Mouse (Mus musculus) heart, postnatal 4 days (tissue): ENCODE data around the gene Zfp386. TPM values are rescaled to one million over a fixed set of nuclear protein-coding genes. Genes with fewer than 3 reads are reported as not detected.

Experiments used
- DNase-seq: peaks from one replicate; pipeline ENCODE4 v3.0.0; 2021
- total RNA-seq, 2 experiments: library from RNA; stranded (reverse); gene quantifications; 2 replicates each; pipeline ENCODE4 v1.2.3; 2021

Zfp386 gene
- total RNA-seq, 2 experiments from 2014 or later, result 26.0 to 30.0 TPM

DNA sequence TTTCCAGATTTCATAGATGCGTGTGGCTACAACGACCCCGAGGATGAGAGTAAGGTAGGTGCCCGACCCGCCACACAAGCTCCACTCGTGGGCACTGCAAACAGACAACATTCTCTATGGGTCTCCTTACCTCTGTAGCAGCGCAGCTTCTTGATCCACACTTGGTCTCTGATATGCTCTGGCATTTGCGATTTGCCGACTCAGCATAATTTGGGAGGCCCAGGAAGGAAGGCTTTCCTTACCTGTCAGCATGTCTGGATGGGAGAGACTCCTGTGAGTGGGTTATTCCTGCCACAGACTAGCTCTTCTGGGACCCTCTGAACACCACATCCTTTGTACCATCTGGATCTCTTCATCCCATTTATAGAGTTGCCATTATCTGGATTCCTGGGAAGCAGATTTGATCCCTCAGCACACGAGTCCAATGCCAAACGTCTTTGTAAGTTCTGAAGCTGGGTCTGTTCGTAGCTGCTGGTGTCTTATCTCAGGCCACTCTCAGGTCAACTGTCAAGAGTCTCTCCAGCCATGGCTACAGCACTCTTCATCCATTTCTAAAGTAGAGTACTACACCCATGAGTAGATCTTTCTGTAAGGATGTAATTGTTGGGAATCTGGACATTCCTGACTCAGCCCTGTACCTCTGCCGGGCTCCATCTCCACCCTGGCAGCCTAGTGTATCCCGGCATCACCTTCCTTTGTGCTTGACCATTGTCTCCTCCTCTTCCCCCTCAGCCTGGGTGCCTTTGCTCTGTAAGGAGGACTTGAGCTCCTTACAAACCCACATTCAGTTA lies 47.4 kb downstream of the Zfp386 start:
- DNase-seq, result no peak

- DNase-seq, result no peak
These were observed 48.9 kb downstream of the Zfp386 start for GRCm38 (mm10) chr12:116096361-116096904.

DNA sequence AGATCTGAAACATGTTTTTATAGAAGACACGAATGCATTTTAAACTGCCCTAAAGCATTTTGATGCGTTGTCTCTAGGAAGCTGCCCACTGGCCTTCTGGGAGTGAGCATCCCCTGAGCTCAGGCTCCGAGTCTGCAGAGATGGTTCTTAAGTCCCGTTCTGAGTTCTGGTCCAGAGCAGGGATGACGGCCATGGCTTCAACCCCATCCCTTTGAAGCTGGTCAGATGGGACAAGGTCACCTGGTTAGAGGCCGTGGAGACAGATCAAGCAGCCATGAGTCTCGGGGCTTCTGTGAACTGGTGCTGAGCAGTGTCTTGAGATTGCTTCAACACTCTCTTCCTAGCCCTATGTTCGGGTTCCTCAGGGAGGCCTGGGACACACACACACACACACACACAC lies 49.6 kb downstream of the Zfp386 start:
- no peak for DNase-seq

DNA sequence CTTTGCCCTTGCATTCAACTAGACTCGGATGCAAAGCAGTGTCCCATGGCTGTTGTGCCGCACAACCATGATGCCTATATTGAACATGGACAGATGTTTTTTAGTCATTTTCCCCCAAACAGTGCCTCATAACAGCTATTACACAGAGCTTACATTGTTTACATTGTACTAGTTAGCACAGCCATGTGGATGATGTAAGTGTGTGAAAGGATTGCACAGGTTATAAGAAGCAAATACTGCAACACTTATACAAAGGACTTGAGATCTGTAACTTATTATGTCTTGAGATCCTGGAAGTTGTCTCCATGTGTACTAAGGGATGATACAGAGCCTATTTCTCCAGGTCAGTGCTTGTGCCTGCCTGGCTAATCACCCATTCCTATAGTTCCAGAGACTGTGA lies 54.4 kb downstream of the Zfp386 start:
- no peak for DNase-seq

GRCm38 (mm10) chr12:116109451-116110353 lies 62.2 kb downstream of the Zfp386 start:
- DNase-seq, result peak; percentile 30

- no peak for DNase-seq
These were observed 63.6 kb downstream of the Zfp386 start for GRCm38 (mm10) chr12:116111007-116111694.

Other genes starting within 250 kb of the Zfp386 start
- 1 to 10 TPM; 1.9 to 2.4 TPM for gene Vipr2, start 30.0 kb downstream of the Zfp386 start, total RNA-seq
- 1 to 10 TPM; 2.6 to 2.8 TPM for gene Wdr60, start 215.3 kb downstream of the Zfp386 start, total RNA-seq
- not detected for gene Gm11027, start 227.7 kb downstream of the Zfp386 start, total RNA-seq
- 10 to 100 TPM; 33.8 to 38.4 TPM for gene Esyt2, start 233.5 kb downstream of the Zfp386 start, total RNA-seq